Mouse (Mus musculus): Measurements from ENCODE around the gene Rxrg. TPM values are rescaled to one million over a fixed set of nuclear protein-coding genes. Genes with fewer than 3 reads are reported as not detected.
A peak's percentile ranks its signal among the peaks of the same experiment; 100 is the strongest.

Gene Rxrg
- polyA plus RNA-seq, 1 experiment from 2014 or later = 20.2 TPM

- ATAC-seq (ENCODE audit: insufficient number of reproducible peaks, low FRiP score, low TSS enrichment, low read depth) = no peak
- WGBS = 13% methylated on average over 7 of the region's 7 CpGs
- 0 out of 2 replicates have a peak, but pooled peaks cover 14% of the 10 kb centered on the region for H3K4me1 ChIP-seq
- peaks cover 33% of the 10 kb centered on the region for H3K27me3 ChIP-seq
- H3K36me3 ChIP-seq = no peaks in the 10 kb centered on the region
- H3K27ac ChIP-seq (replicated peaks) = no peak overlapping the region
- H3K4me3 ChIP-seq (replicated peaks) = peak overlapping the region; percentile 40; the same call in 1 of the 2 replicates
- no peak overlapping the region for H3K9ac ChIP-seq
- no peaks in the 10 kb centered on the region for H3K9me3 ChIP-seq (replicated peaks)
- H3K4me2 ChIP-seq (replicated peaks) = peak overlapping the region; percentile 68; the same call in 1 of the 2 replicates
Observed at GRCm38 (mm10) chr1:167599211-167599735, 1.1 kb downstream of the Rxrg start.

- ATAC-seq (ENCODE audit: insufficient number of reproducible peaks, low FRiP score, low TSS enrichment, low read depth) = no peak
- WGBS = 37% methylated on average over 9 of the region's 9 CpGs
- Histone ChIP-seq H3K9me3 (replicated peaks) (no peaks in the 10 kb centered on the region), H3K27ac (replicated peaks) (no peak overlapping the region), H3K36me3 (no peaks in the 10 kb centered on the region), H3K9ac (no peak overlapping the region), H3K4me2 (replicated peaks) (no peak overlapping the region), H3K4me3 (replicated peaks) (no peak overlapping the region), H3K4me1 (no peaks in the 10 kb centered on the region), H3K27me3 (peaks cover 3% of the 10 kb centered on the region; the same call in 1 of the 2 replicates)
Observed at GRCm38 (mm10) chr1:167608201-167608741, 10.1 kb downstream of the Rxrg start.

GRCm38 (mm10) chr1:167617131-167617530 is 18.9 kb downstream of the Rxrg start:
- Histone ChIP-seq H3K27ac (replicated peaks) (no peak overlapping the region), H3K4me2 (replicated peaks) (no peak overlapping the region), H3K4me3 (replicated peaks) (no peak overlapping the region), H3K36me3 (no peaks in the 10 kb centered on the region), H3K9me3 (replicated peaks) (no peaks in the 10 kb centered on the region), H3K9ac (no peak overlapping the region), H3K27me3 (no peaks in the 10 kb centered on the region), H3K4me1 (0 out of 2 replicates have a peak, but pooled peaks cover 3% of the 10 kb centered on the region)
- 83% methylated on average over 14 of the region's 14 CpGs for WGBS
- ATAC-seq (ENCODE audit: insufficient number of reproducible peaks, low FRiP score, low TSS enrichment, low read depth) = no peak

- no peak overlapping the region for H3K9ac ChIP-seq
- no peak overlapping the region for H3K4me2 ChIP-seq (replicated peaks)
- H3K9me3 ChIP-seq (replicated peaks) = no peaks in the 10 kb centered on the region
- 0 out of 2 replicates have a peak, but pooled peaks cover 3% of the 10 kb centered on the region for H3K4me1 ChIP-seq
- no peaks in the 10 kb centered on the region for H3K36me3 ChIP-seq
- no peak for ATAC-seq (ENCODE audit: insufficient number of reproducible peaks, low FRiP score, low TSS enrichment, low read depth)
- no peak overlapping the region for H3K27ac ChIP-seq (replicated peaks)
- H3K4me3 ChIP-seq (replicated peaks) = no peak overlapping the region
- WGBS = 59% methylated on average over 18 of the region's 18 CpGs
- H3K27me3 ChIP-seq = no peaks in the 10 kb centered on the region
Observed at GRCm38 (mm10) chr1:167617995-167618489, 19.9 kb downstream of the Rxrg start.

- no peak overlapping the region for H3K4me2 ChIP-seq (replicated peaks)
- WGBS = 58% methylated on average over 15 of the region's 15 CpGs
Observed at GRCm38 (mm10) chr1:167620206-167620795, 22.1 kb downstream of the Rxrg start.

GRCm38 (mm10) chr1:167625098-167625497 is 26.9 kb downstream of the Rxrg start:
- ATAC-seq (ENCODE audit: insufficient number of reproducible peaks, low FRiP score, low TSS enrichment, low read depth) = no peak
- H3K36me3 ChIP-seq = no peaks in the 10 kb centered on the region

More at GRCm38 (mm10) chr1:167620206-167620795, 22.1 kb downstream of the Rxrg start:
- Histone ChIP-seq H3K9ac (no peak overlapping the region), H3K27ac (replicated peaks) (no peak overlapping the region), H3K27me3 (no peaks in the 10 kb centered on the region), H3K9me3 (replicated peaks) (no peaks in the 10 kb centered on the region), H3K4me1 (0 out of 2 replicates have a peak, but pooled peaks cover 3% of the 10 kb centered on the region), H3K4me3 (replicated peaks) (no peak overlapping the region), H3K36me3 (no peaks in the 10 kb centered on the region)
- ATAC-seq (ENCODE audit: insufficient number of reproducible peaks, low FRiP score, low TSS enrichment, low read depth) = no peak

GRCm38 (mm10) chr1:167631765-167632164 is 33.6 kb downstream of the Rxrg start:
- no peak overlapping the region for H3K4me3 ChIP-seq (replicated peaks)
- H3K9me3 ChIP-seq (replicated peaks) = no peaks in the 10 kb centered on the region
- no peaks in the 10 kb centered on the region for H3K4me1 ChIP-seq
- no peak for ATAC-seq (ENCODE audit: insufficient number of reproducible peaks, low FRiP score, low TSS enrichment, low read depth)
- no peak overlapping the region for H3K27ac ChIP-seq (replicated peaks)
- no peaks in the 10 kb centered on the region; the same call in 1 of the 2 replicates for H3K27me3 ChIP-seq
- H3K9ac ChIP-seq = no peak overlapping the region
- no peaks in the 10 kb centered on the region for H3K36me3 ChIP-seq
- 93% methylated on average over 6 of the region's 6 CpGs for WGBS
- no peak overlapping the region for H3K4me2 ChIP-seq (replicated peaks)

More at GRCm38 (mm10) chr1:167625098-167625497, 26.9 kb downstream of the Rxrg start:
- H3K27ac ChIP-seq (replicated peaks) = no peak overlapping the region
- H3K4me3 ChIP-seq (replicated peaks) = no peak overlapping the region
- H3K4me2 ChIP-seq (replicated peaks) = no peak overlapping the region
- no peaks in the 10 kb centered on the region for H3K27me3 ChIP-seq
- 51% methylated on average over 3 of the region's 3 CpGs for whole genome bisulfite sequencing
- no peaks in the 10 kb centered on the region for H3K9me3 ChIP-seq (replicated peaks)
- no peaks in the 10 kb centered on the region for H3K4me1 ChIP-seq
- no peak overlapping the region for H3K9ac ChIP-seq

- no peak overlapping the region for H3K9ac ChIP-seq
- H3K4me1 ChIP-seq = peaks cover 10% of the 10 kb centered on the region; the same call in 1 of the 2 replicates
- no peak overlapping the region for H3K27ac ChIP-seq (replicated peaks)
- no peak overlapping the region for H3K4me2 ChIP-seq (replicated peaks)
- no peaks in the 10 kb centered on the region for H3K36me3 ChIP-seq
- ATAC-seq (ENCODE audit: insufficient number of reproducible peaks, low FRiP score, low TSS enrichment, low read depth) = no peak
- no peaks in the 10 kb centered on the region for H3K9me3 ChIP-seq (replicated peaks)
- WGBS = 49% methylated on average over 12 of the region's 12 CpGs
- no peaks in the 10 kb centered on the region; the same call in 1 of the 2 replicates for H3K27me3 ChIP-seq
- H3K4me3 ChIP-seq (replicated peaks) = no peak overlapping the region
Observed at GRCm38 (mm10) chr1:167635702-167636101, 37.5 kb downstream of the Rxrg start.

GRCm38 (mm10) chr1:167636948-167637347 is 38.8 kb downstream of the Rxrg start:
- Histone ChIP-seq H3K9me3 (replicated peaks) (no peaks in the 10 kb centered on the region), H3K27ac (replicated peaks) (no peak overlapping the region), H3K4me2 (replicated peaks) (no peak overlapping the region), H3K27me3 (no peaks in the 10 kb centered on the region; the same call in 1 of the 2 replicates), H3K4me1 (peaks cover 10% of the 10 kb centered on the region; the same call in 1 of the 2 replicates), H3K36me3 (no peaks in the 10 kb centered on the region), H3K4me3 (replicated peaks) (no peak overlapping the region), H3K9ac (no peak overlapping the region)
- no peak for ATAC-seq (ENCODE audit: insufficient number of reproducible peaks, low FRiP score, low TSS enrichment, low read depth)
- 4% methylated on average over 3 of the region's 3 CpGs for WGBS

GRCm38 (mm10) chr1:167638053-167638452 is 39.9 kb downstream of the Rxrg start:
- no peak overlapping the region for H3K9ac ChIP-seq
- no peak overlapping the region for H3K4me3 ChIP-seq (replicated peaks)
- no peak overlapping the region for H3K27ac ChIP-seq (replicated peaks)
- peaks cover under 1% of the 10 kb centered on the region for H3K27me3 ChIP-seq
- no peaks in the 10 kb centered on the region for H3K36me3 ChIP-seq
- H3K4me1 ChIP-seq = peaks cover 10% of the 10 kb centered on the region; the same call in 1 of the 2 replicates
- ATAC-seq (ENCODE audit: insufficient number of reproducible peaks, low FRiP score, low TSS enrichment, low read depth) = no peak
- WGBS = 31% methylated on average over 13 of the region's 13 CpGs
- H3K4me2 ChIP-seq (replicated peaks) = no peak overlapping the region
- H3K9me3 ChIP-seq (replicated peaks) = no peaks in the 10 kb centered on the region

GRCm38 (mm10) chr1:167638901-167639300 is 40.7 kb downstream of the Rxrg start:
- Histone ChIP-seq H3K4me3 (replicated peaks) (no peak overlapping the region), H3K9me3 (replicated peaks) (no peaks in the 10 kb centered on the region), H3K4me2 (replicated peaks) (no peak overlapping the region), H3K27ac (replicated peaks) (no peak overlapping the region), H3K27me3 (peaks cover 6% of the 10 kb centered on the region), H3K4me1 (peaks cover 10% of the 10 kb centered on the region; the same call in 1 of the 2 replicates), H3K9ac (no peak overlapping the region), H3K36me3 (no peaks in the 10 kb centered on the region)
- ATAC-seq (ENCODE audit: insufficient number of reproducible peaks, low FRiP score, low TSS enrichment, low read depth) = no peak
- WGBS = 57% methylated on average over 9 of the region's 9 CpGs
